Mouse (Mus musculus) midbrain, embryonic 16.5 days (tissue): ENCODE data around the gene Abraxas2. TPM values are rescaled to one million over a fixed set of nuclear protein-coding genes. Genes with fewer than 3 reads are reported as not detected.

ENCODE experiments used
- ATAC-seq: fragments of 200-750 bp; cut with Nextera tagmentation; 2 replicates; pipeline ENCODE4 v1.8.0; 2017; ENCODE audit warnings: moderate TSS enrichment
- H3K27ac ChIP-seq: fragments of 300-500 bp; sonication (generic); 2 replicates; pipeline ENCODE4 v1.5.1; 2014; ENCODE audit warnings: mild to moderate bottlenecking, low read length, mixed read lengths
- H3K27me3 ChIP-seq: fragments of 300-500 bp; sonication (generic); 2 replicates; pipeline ENCODE4 v1.6.1; 2014; ENCODE audit warnings: low read depth, low read length, mixed read lengths; ENCODE audit not compliant: control insufficient read depth, insufficient read depth
- H3K36me3 ChIP-seq: fragments of 300-500 bp; sonication (generic); 2 replicates; pipeline ENCODE4 v1.6.1; 2014; ENCODE audit warnings: mild to moderate bottlenecking, low read length, moderate library complexity, mixed read lengths; ENCODE audit not compliant: control insufficient read depth, insufficient read depth
- H3K4me1 ChIP-seq: fragments of 300-500 bp; sonication (generic); 2 replicates; pipeline ENCODE4 v1.6.1; 2014; ENCODE audit warnings: mild to moderate bottlenecking, low read length, mixed read lengths; ENCODE audit not compliant: control insufficient read depth, insufficient read depth
- H3K4me2 ChIP-seq: fragments of 300-500 bp; sonication (generic); 2 replicates; pipeline ENCODE4 v1.6.1; 2014; ENCODE audit warnings: mild to moderate bottlenecking, low read length, mixed read lengths
- H3K4me3 ChIP-seq: fragments of 300-500 bp; sonication (generic); 2 replicates; pipeline ENCODE4 v1.5.1; 2014; ENCODE audit warnings: low read depth, mild to moderate bottlenecking, low read length, moderate library complexity, mixed read lengths
- H3K9ac ChIP-seq: fragments of 300-500 bp; sonication (generic); 2 replicates; pipeline ENCODE4 v1.6.1; 2014; ENCODE audit warnings: low read depth, low read length, mixed read lengths
- H3K9me3 ChIP-seq: fragments of 300-500 bp; sonication (generic); replicated peaks from 2 replicates; pipeline ENCODE4 v1.6.1; 2014; ENCODE audit warnings: mild to moderate bottlenecking, low read length, mixed read lengths; ENCODE audit not compliant: control insufficient read depth, poor library complexity, severe bottlenecking
- WGBS: fragments of 180-500 bp; shearing (Covaris S2); extraction: QIAGEN DNeasy Blood & Tissue Kit; methylation state at CpG from one replicate; pipeline ENCODE4 v1.1.7; 2014; 5-methylcytosine and 5-hydroxymethylcytosine counted together
- polyA plus RNA-seq: library from polyadenylated mRNA; unstranded; fragments of >200 nt; fragmentation: Nextera tagmentation; extraction: Ambion mirVana; gene quantifications from 2 replicates; pipeline ENCODE4 v1.2.1, GENCODE M21; 2015

The Abraxas2 gene
- polyA plus RNA-seq, 1 experiment from 2014 or later = 37.4 TPM

- Histone ChIP-seq H3K36me3 (no peaks in the 10 kb centered on the region), H3K4me1 (no peaks in the 10 kb centered on the region), H3K27me3 (no peaks in the 10 kb centered on the region), H3K4me2 (no peak overlapping the region), H3K9ac (no peak overlapping the region), H3K27ac (no peak overlapping the region), H3K9me3 (no peaks in the 10 kb centered on the region), H3K4me3 (no peak overlapping the region)
- no peak for ATAC-seq
- 84% methylated on average over 5 of the region's 5 CpGs for WGBS
Observed at GRCm38 (mm10) chr7:132891561-132892310, 32.7 kb downstream of the Abraxas2 start.

DNA sequence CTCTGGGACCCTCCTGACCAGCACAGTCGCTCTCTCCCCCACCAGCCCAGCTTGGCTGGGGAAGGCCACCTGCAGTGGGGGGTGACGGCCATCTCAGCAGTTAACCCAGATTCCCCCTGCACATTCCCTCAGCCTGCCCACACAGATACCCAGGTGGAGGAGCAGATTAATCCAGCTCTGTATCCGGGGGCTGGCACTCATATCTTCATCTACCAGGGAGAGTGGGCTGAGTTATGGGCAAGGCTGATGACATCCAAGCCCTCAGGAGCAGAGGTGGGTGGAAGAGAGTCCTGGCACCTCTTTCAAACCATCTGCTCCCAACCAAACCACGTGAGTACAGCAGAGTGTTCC, 33.3 kb downstream of the Abraxas2 start:
- Histone ChIP-seq H3K9ac (no peak overlapping the region), H3K27me3 (no peaks in the 10 kb centered on the region), H3K4me1 (no peaks in the 10 kb centered on the region), H3K4me2 (no peak overlapping the region), H3K9me3 (no peaks in the 10 kb centered on the region), H3K36me3 (no peaks in the 10 kb centered on the region), H3K4me3 (no peak overlapping the region), H3K27ac (no peak overlapping the region)
- ATAC-seq = no peak
- WGBS = 69% methylated on average over 4 of the region's 4 CpGs

DNA sequence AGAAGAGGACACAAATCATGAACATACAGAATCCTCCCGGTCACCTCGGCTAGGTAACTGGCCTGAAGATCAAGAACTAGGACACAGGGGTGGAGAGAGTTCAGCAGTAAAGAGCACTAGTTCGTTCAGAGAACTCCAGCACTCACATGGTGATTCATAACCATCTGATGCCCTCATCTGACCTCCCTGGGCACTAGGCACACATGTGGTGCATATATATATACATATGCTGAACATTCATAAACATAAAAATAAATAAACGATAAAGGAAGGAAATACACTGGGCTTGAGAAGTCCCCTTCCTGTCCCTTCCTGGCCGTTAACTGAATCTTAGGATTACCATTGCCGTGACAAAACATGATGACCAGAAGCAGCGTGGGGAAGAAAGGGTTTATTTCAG, 33.8 kb downstream of the Abraxas2 start:
- Histone ChIP-seq H3K36me3 (no peaks in the 10 kb centered on the region), H3K4me3 (no peak overlapping the region), H3K27ac (no peak overlapping the region), H3K9ac (no peak overlapping the region), H3K27me3 (no peaks in the 10 kb centered on the region), H3K4me2 (no peak overlapping the region), H3K4me1 (no peaks in the 10 kb centered on the region), H3K9me3 (no peaks in the 10 kb centered on the region)
- 77% methylated on average over 7 of the region's 7 CpGs for WGBS
- ATAC-seq = no peak

- H3K4me3 ChIP-seq = no peak overlapping the region
- H3K4me2 ChIP-seq = no peak overlapping the region
- no peaks in the 10 kb centered on the region for H3K9me3 ChIP-seq
- H3K4me1 ChIP-seq = no peaks in the 10 kb centered on the region
- no peaks in the 10 kb centered on the region for H3K36me3 ChIP-seq
- H3K27ac ChIP-seq = no peak overlapping the region
- no peak overlapping the region for H3K9ac ChIP-seq
- WGBS = 85% methylated on average over 1 of the region's 1 CpGs
- ATAC-seq = no peak
- H3K27me3 ChIP-seq = no peaks in the 10 kb centered on the region
Observed at GRCm38 (mm10) chr7:132893336-132893735, 34.3 kb downstream of the Abraxas2 start.

- Histone ChIP-seq H3K4me2 (no peak overlapping the region), H3K9me3 (no peaks in the 10 kb centered on the region), H3K9ac (no peak overlapping the region), H3K27ac (no peak overlapping the region), H3K36me3 (no peaks in the 10 kb centered on the region), H3K27me3 (no peaks in the 10 kb centered on the region), H3K4me1 (no peaks in the 10 kb centered on the region), H3K4me3 (no peak overlapping the region)
- 74% methylated on average over 7 of the region's 7 CpGs for WGBS
- ATAC-seq = no peak
Observed at GRCm38 (mm10) chr7:132894841-132895555, 36.0 kb downstream of the Abraxas2 start.

GRCm38 (mm10) chr7:132896206-132896815, 37.3 kb downstream of the Abraxas2 start:
- H3K9me3 ChIP-seq = no peaks in the 10 kb centered on the region
- H3K4me1 ChIP-seq = no peaks in the 10 kb centered on the region
- no peak overlapping the region for H3K27ac ChIP-seq
- no peak overlapping the region for H3K4me2 ChIP-seq
- H3K36me3 ChIP-seq = no peaks in the 10 kb centered on the region
- no peaks in the 10 kb centered on the region for H3K27me3 ChIP-seq
- WGBS = 90% methylated on average over 9 of the region's 9 CpGs
- no peak for ATAC-seq
- H3K4me3 ChIP-seq = no peak overlapping the region
- no peak overlapping the region for H3K9ac ChIP-seq

DNA sequence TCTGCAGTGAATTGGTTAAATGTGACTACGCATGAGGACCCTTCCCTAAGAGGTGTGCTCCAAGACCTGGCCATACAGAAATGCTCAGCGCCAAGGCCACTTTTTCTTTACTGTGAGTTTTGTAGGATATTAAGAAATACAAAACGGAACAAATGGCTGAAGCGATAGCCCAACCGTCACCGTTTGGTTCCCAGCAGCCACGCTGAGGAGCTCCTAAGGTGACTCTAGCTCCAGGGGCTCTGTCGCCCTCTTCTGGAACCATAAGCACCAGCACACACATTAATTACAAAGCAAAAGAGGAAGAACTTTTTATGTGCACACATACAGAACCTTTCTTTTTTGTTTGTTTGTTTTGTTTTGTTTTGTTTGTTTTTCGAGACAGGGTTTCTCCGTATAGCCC, 38.2 kb downstream of the Abraxas2 start:
- H3K36me3 ChIP-seq = no peaks in the 10 kb centered on the region
- H3K9me3 ChIP-seq = no peaks in the 10 kb centered on the region
- H3K4me2 ChIP-seq = no peak overlapping the region
- ATAC-seq = no peak
- H3K27me3 ChIP-seq = no peaks in the 10 kb centered on the region
- 88% methylated on average over 10 of the region's 10 CpGs for WGBS
- H3K4me3 ChIP-seq = no peak overlapping the region
- H3K27ac ChIP-seq = no peak overlapping the region
- H3K9ac ChIP-seq = no peak overlapping the region
- H3K4me1 ChIP-seq = no peaks in the 10 kb centered on the region

DNA sequence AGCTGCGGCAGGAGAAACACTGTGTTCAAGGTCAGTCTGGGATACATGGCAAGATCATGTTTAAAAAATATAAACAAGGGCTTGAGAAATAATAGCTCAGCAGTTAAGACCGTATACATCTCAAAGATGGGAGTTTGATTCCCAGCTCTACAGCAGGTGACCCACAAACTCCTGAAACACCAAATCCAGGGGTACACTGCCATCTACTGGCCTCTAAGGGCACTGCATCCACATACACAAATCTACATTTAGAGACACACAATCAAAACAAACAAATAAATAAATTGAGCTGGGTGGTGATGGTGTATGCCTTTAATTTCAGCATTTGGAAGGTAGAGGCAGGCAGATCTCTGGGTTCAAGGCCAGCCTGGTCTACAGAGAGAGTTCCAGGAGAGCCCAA, 39.2 kb downstream of the Abraxas2 start:
- ATAC-seq = no peak
- Histone ChIP-seq H3K4me3 (no peak overlapping the region), H3K36me3 (no peaks in the 10 kb centered on the region), H3K27me3 (no peaks in the 10 kb centered on the region), H3K4me1 (no peaks in the 10 kb centered on the region), H3K9ac (no peak overlapping the region), H3K27ac (no peak overlapping the region), H3K4me2 (no peak overlapping the region), H3K9me3 (no peaks in the 10 kb centered on the region)
- 93% methylated on average over 2 of the region's 2 CpGs for WGBS
